Mouse (Mus musculus) fat pad, adult 2 months (tissue): ENCODE data around the gene Diras1.
"Not testable (repeated sequence)": the region's sequence is repeated elsewhere in the genome, so short reads cannot be mapped to it uniquely, and the experiment has no call there.

Source experiments
- DNase-seq: peaks from one replicate; pipeline ENCODE4 v3.0.0-alpha.2; 2011; ENCODE audit warnings: low read depth, low spot score; ENCODE audit errors: extremely low read depth

Gene Diras1

GRCm38 (mm10) chr10:80999362-81000196 is 25.9 kb downstream of the Diras1 start:
- no peak for DNase-seq

DNA sequence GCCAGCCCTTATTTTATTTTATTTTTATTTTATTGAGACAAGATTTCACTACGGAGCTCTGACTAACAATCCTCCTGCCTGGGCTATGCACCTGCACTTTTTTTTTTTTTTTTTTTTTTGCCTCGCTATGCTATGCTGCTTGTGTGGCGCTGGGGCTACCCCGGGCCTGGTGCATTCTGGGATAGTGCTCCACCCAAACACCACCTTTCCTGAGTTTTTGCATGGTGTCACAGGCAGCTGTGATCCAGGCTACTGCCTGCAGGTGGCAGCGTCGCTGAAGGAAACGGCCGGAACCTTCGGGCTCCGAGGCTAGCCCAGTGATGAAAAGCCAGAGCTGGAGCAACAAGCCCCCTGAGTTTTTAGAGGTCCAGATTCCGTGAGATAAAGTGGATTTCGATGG is 26.7 kb downstream of the Diras1 start:
- no peak for DNase-seq

DNA sequence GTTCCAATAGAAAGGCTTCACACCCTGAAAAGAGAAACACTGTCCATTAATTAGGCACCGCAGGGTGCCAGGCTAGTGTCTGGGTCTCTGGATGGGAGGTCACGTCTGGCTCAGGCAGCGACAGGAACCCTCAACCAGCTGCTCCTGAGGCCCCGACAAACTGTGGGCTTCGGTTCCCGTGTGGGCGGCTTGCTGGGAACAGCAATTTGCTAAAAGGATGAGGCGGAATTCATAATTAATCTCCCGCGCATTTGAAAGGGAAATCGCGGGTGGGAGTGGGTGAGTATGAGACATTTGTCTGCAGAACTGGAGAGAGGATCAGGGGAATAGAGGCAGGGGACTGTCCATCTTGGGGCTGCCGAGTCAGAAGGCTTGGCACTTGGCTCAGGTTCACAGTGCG is 27.4 kb downstream of the Diras1 start:
- no peak for DNase-seq

DNA sequence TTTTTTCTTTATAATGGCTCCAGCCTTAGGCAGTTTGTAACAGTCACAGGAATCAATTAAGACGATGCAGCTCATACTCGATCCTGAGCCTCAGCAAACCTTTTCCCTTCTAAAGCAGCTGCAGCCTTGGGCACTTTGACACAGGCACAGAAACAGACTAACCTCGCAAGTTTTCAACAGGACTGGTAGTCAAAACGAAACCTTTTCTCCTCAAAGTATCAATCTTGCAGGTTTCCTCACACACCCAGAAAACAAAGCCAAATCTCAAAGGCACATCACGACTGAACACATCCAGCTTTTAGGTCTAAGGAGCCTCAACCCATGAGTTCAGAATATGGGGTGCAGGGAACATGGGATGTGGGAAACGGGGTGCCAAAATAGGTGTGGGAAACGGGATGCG is 28.1 kb downstream of the Diras1 start:
- DNase-seq = no peak

- DNase-seq = no peak
Observed at GRCm38 (mm10) chr10:80996501-80996900, 29.0 kb downstream of the Diras1 start.

DNA sequence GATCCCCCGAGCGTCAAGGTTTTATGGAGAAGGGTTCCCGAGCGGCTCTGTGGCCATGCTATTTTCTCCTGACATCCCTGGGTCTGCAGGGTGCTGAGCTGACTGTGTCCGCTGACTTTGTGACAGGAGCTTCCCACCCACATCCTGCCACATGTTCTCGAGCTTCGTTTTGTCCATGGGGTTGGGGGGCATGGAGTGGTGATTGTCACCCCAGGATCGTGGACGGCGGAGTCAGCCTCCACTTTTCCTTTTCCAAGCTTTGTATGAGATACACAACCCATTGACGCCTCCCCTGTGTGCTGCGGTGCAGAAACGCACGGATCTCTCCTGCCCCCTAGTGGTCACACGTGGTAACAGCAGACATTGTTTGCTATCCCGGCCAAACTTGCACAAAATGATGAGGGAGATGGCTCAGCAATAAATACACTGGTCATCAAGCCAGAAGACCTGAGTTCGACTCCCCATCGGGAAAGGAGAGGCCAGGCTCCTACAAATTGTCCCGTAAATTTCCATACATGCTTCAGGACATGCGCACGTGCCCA is 30.3 kb downstream of the Diras1 start:
- DNase-seq = no peak

DNA sequence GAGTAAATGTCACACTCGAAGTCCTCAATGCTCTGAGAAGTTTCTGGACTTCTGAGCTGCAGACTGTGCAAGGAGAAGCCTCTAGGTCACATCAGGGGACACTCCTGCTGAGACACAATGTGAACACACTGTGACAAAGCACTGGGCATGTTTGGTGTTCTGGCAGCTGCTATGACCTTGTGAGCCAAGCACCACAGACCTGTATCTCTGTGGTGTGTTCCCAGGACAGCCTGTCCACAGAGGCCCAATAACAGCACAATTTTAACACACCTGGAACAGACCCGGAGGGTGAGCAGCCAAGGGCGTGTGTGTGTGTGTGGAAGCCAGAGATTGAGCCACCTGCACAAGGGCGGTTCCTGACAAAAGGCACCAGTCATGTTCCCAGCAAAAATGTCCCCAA is 30.8 kb downstream of the Diras1 start:
- no peak for DNase-seq

DNA sequence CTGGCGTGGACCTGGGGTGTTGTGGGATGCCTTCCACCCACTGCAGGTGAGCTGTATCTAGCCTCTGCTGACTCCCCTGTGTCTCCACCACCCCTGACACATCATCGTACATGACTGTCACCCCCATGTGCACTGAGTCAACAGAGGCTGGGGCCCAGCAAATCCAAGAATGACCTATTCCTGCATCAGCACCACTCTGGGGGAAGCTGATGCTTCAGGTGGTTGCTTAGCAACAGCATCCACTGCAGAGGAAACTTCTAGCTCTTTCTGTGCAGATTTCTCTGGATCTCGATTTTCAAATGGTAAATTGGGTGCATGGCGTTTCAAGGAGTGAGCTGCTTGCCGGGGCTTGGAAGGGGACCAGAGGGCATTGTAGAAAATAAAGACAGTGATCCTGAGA is 32.2 kb downstream of the Diras1 start:
- DNase-seq = no peak

GRCm38 (mm10) chr10:80991945-80992344 is 33.5 kb downstream of the Diras1 start:
- DNase-seq = no peak

- DNase-seq = no peak
Observed at GRCm38 (mm10) chr10:80991007-80991406, 34.5 kb downstream of the Diras1 start.

DNA sequence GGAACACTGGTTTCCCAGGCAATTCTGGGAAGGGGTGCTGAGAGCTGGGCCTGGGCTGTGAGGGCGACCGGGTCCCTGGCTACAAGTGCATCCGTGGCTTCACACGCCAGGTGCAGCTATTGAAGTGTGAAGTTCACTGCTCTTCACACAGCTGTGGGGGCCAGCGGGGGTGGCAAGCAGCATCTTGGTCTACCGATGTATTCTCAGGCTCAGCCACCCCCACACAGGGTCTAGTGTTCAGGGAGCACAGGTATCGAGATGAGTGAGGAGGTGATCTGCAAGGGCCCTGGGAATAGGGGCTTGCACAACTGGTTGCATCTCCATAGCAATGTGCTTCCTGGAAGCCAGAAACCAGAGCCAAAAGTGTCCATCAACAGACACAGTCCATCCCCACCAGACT is 35.1 kb downstream of the Diras1 start:
- DNase-seq = no peak

DNA sequence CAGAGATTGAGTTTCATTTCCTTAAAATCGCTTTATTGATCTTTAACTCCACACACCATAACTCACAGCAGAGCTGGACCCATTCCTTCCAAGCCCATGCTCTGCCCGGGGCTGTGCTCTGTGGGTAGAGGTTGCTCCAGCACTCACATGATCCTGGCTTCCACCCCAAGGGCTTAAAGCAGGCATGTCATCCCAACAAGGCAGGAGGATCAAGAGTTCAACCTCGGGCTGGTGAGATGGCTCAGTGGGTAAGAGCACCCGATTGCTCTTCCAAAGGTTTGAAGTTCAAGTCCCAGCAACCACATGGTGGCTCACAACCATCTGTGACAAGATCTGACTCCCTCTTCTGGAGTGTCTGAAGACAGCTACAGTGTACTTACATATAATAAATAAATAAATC is 35.6 kb downstream of the Diras1 start:
- not testable (repeated sequence) for DNase-seq

- DNase-seq = no peak
Observed at GRCm38 (mm10) chr10:80989446-80989845, 36.0 kb downstream of the Diras1 start.

DNA sequence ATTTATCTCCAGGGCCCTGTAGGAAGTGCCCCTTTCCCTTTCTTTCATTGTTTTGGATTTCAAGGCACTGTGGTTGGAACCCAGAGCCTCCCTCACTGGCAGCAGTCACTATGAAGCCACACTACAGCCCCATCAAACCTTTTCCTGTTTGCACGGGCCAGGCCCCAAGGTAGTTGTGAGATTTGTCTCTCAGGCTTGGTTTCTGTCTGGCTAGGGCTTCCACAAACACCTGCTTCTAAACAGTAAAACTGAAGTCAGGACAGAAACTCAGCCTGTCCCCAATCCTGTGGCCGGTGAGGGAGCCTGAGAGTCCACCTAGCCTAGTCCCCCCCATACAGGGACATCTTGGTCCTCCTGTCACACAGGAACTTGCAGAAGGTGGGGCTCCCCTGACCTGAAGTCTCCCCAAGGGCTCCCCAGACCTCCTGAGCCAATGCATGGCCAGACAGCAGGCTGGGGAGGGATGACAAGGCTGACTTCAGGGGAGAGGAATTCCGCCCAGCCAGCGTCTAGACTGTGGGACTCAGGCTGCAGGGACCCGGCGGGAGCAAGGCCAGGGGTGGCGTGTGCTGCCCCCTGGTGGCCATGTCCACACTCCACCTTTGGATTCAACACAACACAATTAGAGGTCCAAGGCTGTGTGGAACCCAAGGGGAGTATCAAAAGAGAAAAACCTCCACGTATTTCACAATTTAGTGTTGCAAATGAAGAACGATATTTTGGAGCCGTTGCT is 37.6 kb downstream of the Diras1 start:
- DNase-seq = no peak

- no peak for DNase-seq
Observed at GRCm38 (mm10) chr10:80986754-80987153, 38.7 kb downstream of the Diras1 start.

DNA sequence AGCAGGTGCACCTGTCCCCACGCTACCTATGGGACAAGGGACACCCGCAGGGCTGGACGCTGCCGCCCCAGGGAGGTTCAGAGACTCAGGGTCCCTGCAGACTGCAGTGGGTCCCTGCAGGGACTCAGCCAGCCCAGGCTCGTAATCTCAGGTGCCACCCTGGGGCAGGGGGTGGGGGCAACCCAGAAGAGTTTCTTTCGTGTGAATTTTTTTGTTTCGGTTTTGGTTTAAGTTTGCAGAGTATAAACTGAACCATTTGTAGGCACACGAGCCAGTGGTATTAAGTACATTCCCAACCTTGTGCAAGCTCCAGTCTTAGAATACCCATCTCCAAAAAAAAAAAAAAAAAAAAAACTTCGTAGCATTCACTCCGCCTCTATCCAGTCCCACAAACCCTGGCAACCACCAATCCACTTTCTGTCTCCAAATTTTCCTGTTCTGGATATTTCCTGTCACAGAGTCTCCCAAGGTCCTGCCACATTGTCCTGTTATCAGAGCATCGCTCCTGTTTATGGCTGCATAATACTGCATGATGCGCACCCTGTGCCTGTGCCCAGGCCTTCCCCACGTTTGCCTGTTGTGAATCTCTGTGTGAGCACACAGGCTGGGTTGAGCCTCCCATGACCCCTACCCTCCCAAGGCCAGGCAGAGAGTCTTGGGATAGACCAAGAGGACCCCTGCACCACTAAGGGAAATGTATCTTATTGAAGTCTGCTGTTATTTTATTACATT is 39.3 kb downstream of the Diras1 start:
- DNase-seq = no peak

- no peak for DNase-seq
Observed at GRCm38 (mm10) chr10:80985241-80985969, 40.1 kb downstream of the Diras1 start.

- no peak for DNase-seq
Observed at GRCm38 (mm10) chr10:80984223-80984622, 41.2 kb downstream of the Diras1 start.

- no peak for DNase-seq
Observed at GRCm38 (mm10) chr10:80982381-80982780, 43.1 kb downstream of the Diras1 start.

DNA sequence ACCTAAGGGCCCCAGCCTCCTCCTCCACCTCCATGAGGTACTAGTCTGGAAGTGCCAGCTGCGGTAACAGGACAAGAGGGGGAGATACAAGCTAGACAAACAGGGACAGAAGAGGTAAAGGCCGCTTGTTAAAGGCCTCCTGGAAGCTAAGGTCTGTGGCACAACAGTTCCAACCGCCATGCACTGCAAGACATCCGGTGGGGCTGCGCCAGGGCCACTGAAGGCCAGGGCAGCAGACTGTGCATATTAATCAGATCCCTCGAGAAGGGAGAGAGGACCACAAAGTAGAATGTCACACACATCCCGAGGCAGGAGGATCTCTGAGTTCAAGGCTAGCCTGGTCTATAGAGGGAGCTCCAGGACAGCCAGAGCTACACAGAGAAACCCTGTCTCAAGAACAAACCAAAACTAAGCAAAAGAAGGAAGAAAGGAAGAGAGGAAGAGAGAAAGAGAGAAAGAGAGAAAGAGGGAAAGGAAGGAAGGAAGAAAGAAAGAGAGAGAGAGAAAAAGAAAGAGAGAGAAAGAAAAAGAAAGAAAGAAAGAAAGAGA is 43.8 kb downstream of the Diras1 start:
- DNase-seq = no peak
